Mouse (Mus musculus) bone marrow, adult 2 months (tissue): Measurements from ENCODE around the gene Angel2. TPM values are rescaled to one million over a fixed set of nuclear protein-coding genes. Genes with fewer than 3 reads are reported as not detected.

Source experiments
- H3K27ac ChIP-seq: fragments of 200-500 bp; 2 replicates; pipeline ENCODE4 v1.5.1; 2012; ENCODE audit warnings: low read depth, mild to moderate bottlenecking, control low read depth, inconsistent platforms, low read length; ENCODE audit not compliant: control insufficient read depth, poor library complexity, insufficient read depth
- H3K4me1 ChIP-seq: fragments of 200-500 bp; 2 replicates; pipeline ENCODE4 v1.6.1; 2011; ENCODE audit warnings: low read length; ENCODE audit not compliant: control insufficient read depth, insufficient read depth
- H3K4me3 ChIP-seq: fragments of 200-500 bp; replicated peaks from 2 replicates; pipeline ENCODE3; 2011; ENCODE audit warnings: mild to moderate bottlenecking, low read depth, low read length, control low read depth; ENCODE audit not compliant: control insufficient read depth
- CTCF ChIP-seq: fragments of 200-500 bp; IDR thresholded peaks from 2 replicates; pipeline ENCODE4 v1.5.1; 2011; ENCODE audit warnings: low read length, control low read depth; ENCODE audit not compliant: control insufficient read depth, insufficient read depth
- POLR2A ChIP-seq: fragments of 200-500 bp; IDR thresholded peaks from 2 replicates; pipeline ENCODE4 v1.6.1; 2011; ENCODE audit warnings: low read depth, mild to moderate bottlenecking, control low read depth, low read length, borderline replicate concordance; ENCODE audit not compliant: control insufficient read depth
- WGBS: fragments of 180-500 bp; shearing (Covaris S2); methylation state at CpG from one replicate; pipeline ENCODE4 v1.1.7; 2018; 5-methylcytosine and 5-hydroxymethylcytosine counted together
- polyA plus RNA-seq: library from polyadenylated mRNA; stranded (reverse); fragments of >200 nt; gene quantifications from 2 replicates; pipeline ENCODE4 v1.2.4, GENCODE M21; 2011; ENCODE audit warnings: low replicate concordance; ENCODE audit not compliant: missing spikeins, insufficient read depth, insufficient read length

Angel2 gene
- polyA plus RNA-seq, 1 experiment, result 28.3 TPM

DNA sequence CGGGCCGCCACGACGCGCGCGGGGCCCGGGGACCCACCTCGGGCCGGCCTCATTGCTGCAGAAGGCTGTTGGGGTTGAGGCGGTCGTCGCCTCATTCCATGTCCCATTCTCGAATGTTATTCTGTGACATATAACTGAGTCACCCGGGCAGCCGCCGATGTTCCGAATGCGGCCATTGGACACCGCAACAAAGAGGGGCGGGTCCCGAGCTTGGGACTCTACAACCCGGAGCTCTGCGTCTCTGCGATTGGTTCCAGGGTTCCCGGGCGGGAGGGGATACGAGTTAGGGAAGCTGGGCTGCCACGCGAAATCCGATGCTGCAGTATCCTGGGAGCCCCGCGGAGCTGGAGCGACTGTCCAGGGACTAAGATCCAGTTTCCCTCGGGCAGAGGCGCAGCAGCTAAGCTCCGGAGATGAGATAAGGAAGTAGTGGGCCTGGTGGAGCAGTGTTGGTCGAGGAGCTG, 54.2 kb downstream of the Angel2 start, which contains the start of gene Vash2:
TSS of gene Vash2 (minus strand) at position 197 of the 464 bp plus-strand sequence.
- Histone ChIP-seq H3K4me3 (peak within 1 kb of the TSS; percentile 26), H3K27ac (no peak within 1 kb of the TSS), H3K4me1 (no peaks in the 10 kb centered on the region; the same call in 1 of the 2 replicates)
- under 1% methylated on average over 38 of the region's 38 CpGs for WGBS
- TF ChIP-seq CTCF (no peak), POLR2A (no peak)

DNA sequence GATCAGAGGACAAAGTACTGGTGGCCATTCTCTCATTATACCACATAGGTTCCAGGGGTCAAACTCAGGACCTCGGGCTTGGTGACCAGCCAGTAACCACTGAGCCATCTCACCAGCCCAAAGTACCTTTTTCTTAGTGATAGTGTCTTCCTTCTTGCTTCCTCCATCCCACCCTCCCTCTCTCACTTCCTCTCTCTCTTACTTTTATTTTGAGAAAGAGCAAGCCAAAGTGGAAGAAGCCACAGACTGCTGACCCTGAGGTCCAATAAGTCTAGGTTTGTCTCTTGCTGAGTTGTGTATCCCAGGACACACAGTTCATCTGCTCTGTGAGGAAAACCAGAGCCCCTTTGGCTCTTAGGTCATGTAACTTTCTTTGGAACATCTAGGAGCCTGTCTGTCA, 55.6 kb downstream of the Angel2 start:
- TF ChIP-seq CTCF (no peak), POLR2A (no peak)
- H3K4me1 ChIP-seq, result no peaks in the 10 kb centered on the region; the same call in 1 of the 2 replicates
- WGBS, result 67% methylated on average over 1 of the region's 1 CpGs

GRCm38 (mm10) chr1:190981412-190981811, 56.5 kb downstream of the Angel2 start:
- H3K4me1 ChIP-seq, result no peaks in the 10 kb centered on the region; the same call in 1 of the 2 replicates
- no peak overlapping the region for H3K4me3 ChIP-seq
- WGBS, result 80% methylated on average over 4 of the region's 4 CpGs
- H3K27ac ChIP-seq, result no peak overlapping the region
- no peak for TF ChIP-seq CTCF
- no peak for TF ChIP-seq POLR2A

More for the DNA sequence above, 55.6 kb downstream of the Angel2 start:
- no peak overlapping the region for H3K27ac ChIP-seq
- no peak overlapping the region for H3K4me3 ChIP-seq

DNA sequence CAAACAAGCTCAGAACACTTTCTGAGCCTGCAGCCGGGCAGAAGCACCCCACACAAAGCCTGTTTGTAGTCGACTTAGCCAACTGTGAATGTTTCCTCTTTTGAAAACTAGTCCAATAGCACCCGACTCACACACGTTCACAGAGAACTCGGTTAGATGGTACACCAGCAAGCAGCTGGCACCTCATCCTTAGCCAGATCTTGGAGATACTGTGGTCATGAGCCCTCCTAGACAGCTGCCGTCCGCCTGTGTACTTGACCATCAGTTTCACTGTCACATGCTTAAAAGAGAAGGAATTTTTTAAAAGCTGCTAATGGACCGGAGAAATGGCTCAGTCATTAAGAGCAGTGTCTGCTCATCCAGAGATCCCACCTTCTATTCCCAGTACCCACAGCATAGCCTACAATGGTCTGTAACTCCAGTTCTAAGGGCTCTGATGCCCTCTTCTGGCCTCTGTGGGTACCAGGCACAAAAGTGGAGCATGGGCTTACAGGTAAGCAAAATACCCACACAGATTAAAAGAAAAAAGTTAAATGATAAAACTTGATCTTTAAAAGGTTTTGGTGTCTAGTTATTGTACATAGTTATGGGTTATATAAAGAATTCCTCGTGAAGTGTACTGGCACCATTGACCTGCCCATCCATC, 64.6 kb downstream of the Angel2 start:
- no peaks in the 10 kb centered on the region for H3K4me1 ChIP-seq
- no peak overlapping the region for H3K27ac ChIP-seq
- 70% methylated on average over 9 of the region's 9 CpGs for WGBS
- TF ChIP-seq POLR2A (no peak), CTCF (peak; percentile 18; the same call in 1 of the 2 replicates)
- no peak overlapping the region for H3K4me3 ChIP-seq

DNA sequence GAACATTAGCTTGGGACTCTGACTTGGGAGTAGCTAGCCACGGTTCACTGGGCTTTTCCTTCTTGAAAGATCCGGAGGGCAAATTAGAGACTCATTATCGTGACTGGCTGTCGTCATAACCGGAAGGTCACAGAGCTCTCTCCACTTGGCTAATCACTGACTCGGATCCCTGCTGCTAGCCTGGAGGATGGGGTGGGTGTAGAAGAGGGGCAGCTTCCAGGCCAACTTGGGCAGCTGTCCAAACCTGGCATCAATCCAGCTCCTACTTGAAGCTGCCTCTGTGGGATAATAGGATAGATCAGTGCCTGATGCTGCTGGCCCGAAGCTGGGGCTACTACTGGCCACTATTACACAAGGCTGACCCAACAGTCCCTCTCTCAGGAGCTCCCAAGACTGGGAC, 70.6 kb downstream of the Angel2 start:
- H3K4me3 ChIP-seq, result no peak overlapping the region
- 76% methylated on average over 7 of the region's 7 CpGs for WGBS

GRCm38 (mm10) chr1:190996346-190996877, 71.5 kb downstream of the Angel2 start:
- Histone ChIP-seq H3K27ac (no peak overlapping the region), H3K4me1 (no peaks in the 10 kb centered on the region), H3K4me3 (no peak overlapping the region)
- WGBS, result 55% methylated on average over 6 of the region's 6 CpGs
- TF ChIP-seq POLR2A, result no peak
- no peak for TF ChIP-seq CTCF

More for the DNA sequence above, 70.6 kb downstream of the Angel2 start:
- no peak for TF ChIP-seq POLR2A
- no peak for TF ChIP-seq CTCF
- Histone ChIP-seq H3K27ac (no peak overlapping the region), H3K4me1 (no peaks in the 10 kb centered on the region)

Other genes with a start within 250 kb of the Angel2 start
- 4.9 and 8.9 TPM in 2 replicates for gene Rps6kc1, start 13.3 kb upstream of the Angel2 start, polyA plus RNA-seq
- not detected in 2 replicates for gene Vash2, start 54.2 kb downstream of the Angel2 start, polyA plus RNA-seq
- 5.2 and 5.7 TPM in 2 replicates for gene Flvcr1, start 101.0 kb downstream of the Angel2 start, polyA plus RNA-seq
- gene Spata45, start 111.5 kb downstream of the Angel2 start, polyA plus RNA-seq, result not detected in 2 replicates
- 11.1 and 29.6 TPM in 2 replicates for gene Tatdn3, start 137.8 kb downstream of the Angel2 start, polyA plus RNA-seq
- gene Nsl1, start 137.9 kb downstream of the Angel2 start, polyA plus RNA-seq, result 5.5 and 10.6 TPM in 2 replicates
- gene Batf3, start 172.7 kb downstream of the Angel2 start, polyA plus RNA-seq, result 2.9 and 3.8 TPM in 2 replicates
- not detected in 2 replicates for gene Fam71a, start 239.7 kb downstream of the Angel2 start, polyA plus RNA-seq